Mouse (Mus musculus): ENCODE data around the gene Copb1.
A peak's percentile ranks its signal among the peaks of the same experiment; 100 is the strongest.
"Not testable (repeated sequence)": the region's sequence is repeated elsewhere in the genome, so short reads cannot be mapped to it uniquely, and the experiment has no call there.

Gene Copb1

GRCm38 (mm10) chr7:114216908-114217307 is 37.6 kb downstream of the Copb1 start:
- no peak for DNase-seq

- no peak for DNase-seq
Observed at GRCm38 (mm10) chr7:114214385-114214784, 40.1 kb downstream of the Copb1 start.

- DNase-seq: peak; percentile 20 to 71
Observed at GRCm38 (mm10) chr7:114213537-114213936, 41.0 kb downstream of the Copb1 start.

DNA sequence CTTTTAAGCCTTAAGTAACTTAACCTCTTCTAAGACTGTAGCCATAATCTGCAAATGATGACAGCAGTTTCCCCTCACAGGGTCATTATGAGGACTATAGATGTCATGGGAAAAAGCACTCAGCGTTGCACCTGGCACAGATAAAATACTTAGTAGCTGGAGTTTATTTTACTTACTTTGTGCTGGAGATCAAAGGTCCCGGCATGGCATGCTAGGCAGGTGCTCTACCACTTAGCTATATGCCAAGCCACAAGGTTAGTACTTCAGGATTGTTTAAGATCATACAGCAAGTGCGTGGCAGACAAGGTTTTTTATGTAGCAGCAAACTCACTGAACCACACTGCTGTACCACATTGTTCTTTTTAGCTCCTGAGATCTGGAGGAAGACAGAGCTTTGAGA is 43.9 kb downstream of the Copb1 start:
- DNase-seq: no peak

- DNase-seq: no peak
Observed at GRCm38 (mm10) chr7:114209841-114210240, 44.7 kb downstream of the Copb1 start.

GRCm38 (mm10) chr7:114203491-114204359 is 50.8 kb downstream of the Copb1 start:
- DNase-seq: no peak

DNA sequence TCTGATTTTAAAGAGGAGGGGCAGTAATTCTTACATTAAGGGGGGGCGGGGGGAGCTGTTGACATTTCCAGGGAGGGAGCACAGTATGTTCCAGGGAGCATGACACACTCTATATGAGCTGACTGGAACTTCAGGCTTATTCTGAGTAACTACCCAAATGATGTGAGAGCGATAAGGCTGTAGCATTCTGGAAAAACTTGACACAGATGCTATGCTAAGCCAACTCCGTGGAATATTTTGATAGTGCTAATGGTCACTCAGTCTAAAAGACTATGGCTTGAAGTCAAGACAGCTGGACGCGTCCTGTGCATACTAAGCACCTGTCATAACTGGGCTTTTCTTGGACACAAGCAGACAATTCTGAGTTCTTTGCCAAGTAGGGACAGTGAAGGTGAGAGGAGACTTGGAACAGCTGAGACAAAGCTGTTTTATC is 51.5 kb downstream of the Copb1 start:
- DNase-seq: no peak

GRCm38 (mm10) chr7:114200651-114201050 is 53.9 kb downstream of the Copb1 start:
- no peak for DNase-seq

DNA sequence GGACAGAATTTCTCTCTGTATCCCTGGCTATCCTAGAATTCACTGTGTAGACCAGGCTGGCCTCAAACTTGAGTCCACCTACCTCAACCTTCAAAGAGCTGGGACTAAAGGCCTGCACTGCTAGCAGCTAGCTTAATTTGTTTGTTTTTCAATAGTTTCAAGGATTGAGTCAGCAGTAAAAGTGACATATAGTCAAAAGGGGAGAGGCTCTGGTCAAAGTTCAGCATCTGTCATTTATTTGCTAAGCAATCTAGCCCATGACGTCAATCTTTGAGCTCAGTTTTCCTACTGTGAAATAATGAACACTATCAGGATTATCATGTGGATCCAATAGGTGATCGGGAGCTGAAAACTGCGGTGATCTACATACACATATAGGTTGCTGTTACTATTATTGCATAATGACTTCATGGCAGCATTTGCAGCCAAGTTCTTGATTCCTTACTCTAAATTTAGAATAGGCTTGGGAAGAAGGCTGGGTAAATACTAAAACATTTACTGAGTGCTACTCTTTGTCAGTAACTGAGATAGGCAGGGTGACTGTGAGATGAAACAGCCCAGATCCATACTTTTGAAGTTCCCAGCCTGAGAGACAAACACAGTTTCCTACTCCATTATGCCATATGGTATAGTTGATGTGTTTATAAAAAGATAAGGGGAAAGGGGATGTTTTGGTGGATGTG is 54.9 kb downstream of the Copb1 start:
- DNase-seq: no peak

DNA sequence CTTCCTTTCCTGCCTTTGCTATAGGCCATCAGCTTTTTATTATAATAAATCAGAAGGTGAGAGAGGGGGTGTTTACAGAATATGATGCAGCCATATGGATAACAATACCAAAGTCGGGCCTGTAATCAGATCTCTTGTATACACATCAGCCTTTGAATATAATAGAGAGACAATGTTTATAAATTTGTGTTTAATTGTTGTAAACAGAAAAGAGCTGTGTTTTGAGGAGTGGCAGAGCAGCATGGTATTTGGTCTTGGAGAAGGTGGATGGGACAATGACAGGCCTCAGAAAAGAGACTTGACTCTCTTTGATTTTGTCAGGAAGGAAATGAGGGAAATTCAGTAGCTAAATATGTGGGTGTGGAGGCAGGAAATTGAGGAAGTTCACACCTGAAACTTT is 56.3 kb downstream of the Copb1 start:
- DNase-seq: no peak

- not testable (repeated sequence) for DNase-seq
Observed at GRCm38 (mm10) chr7:114196588-114196987, 57.9 kb downstream of the Copb1 start.

DNA sequence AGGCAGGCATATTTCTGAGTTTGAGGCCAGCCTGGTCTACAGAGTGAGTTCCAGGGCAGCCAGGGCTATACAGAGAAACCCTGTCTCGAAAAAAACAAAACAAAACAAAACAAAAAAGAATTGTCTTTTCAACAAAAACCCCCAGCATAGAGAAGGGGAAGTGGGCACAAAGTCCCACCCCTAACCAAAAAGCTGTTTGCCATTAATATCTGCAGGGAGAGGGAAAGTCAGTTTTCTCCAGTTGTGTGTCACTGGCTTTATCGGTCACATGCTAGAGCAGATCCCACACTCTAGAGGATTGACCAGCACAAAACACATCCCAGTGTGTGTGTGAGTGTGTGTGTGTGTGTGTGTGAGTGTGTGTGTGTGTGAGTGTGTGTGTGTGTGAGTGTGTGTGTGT is 59.7 kb downstream of the Copb1 start:
- DNase-seq: not testable (repeated sequence)

- no peak for DNase-seq
Observed at GRCm38 (mm10) chr7:114194224-114194623, 60.3 kb downstream of the Copb1 start.

- DNase-seq: no peak
Observed at GRCm38 (mm10) chr7:114193284-114194067, 61.0 kb downstream of the Copb1 start.

- no peak for DNase-seq
Observed at GRCm38 (mm10) chr7:114192581-114192980, 61.9 kb downstream of the Copb1 start.

- DNase-seq: no peak
Observed at GRCm38 (mm10) chr7:114183416-114183815, 71.1 kb downstream of the Copb1 start.

GRCm38 (mm10) chr7:114182708-114183107 is 71.8 kb downstream of the Copb1 start:
- DNase-seq: no peak

- DNase-seq: peak; percentile 94 to 96
Observed at GRCm38 (mm10) chr7:114181391-114181790, 73.1 kb downstream of the Copb1 start.

DNA sequence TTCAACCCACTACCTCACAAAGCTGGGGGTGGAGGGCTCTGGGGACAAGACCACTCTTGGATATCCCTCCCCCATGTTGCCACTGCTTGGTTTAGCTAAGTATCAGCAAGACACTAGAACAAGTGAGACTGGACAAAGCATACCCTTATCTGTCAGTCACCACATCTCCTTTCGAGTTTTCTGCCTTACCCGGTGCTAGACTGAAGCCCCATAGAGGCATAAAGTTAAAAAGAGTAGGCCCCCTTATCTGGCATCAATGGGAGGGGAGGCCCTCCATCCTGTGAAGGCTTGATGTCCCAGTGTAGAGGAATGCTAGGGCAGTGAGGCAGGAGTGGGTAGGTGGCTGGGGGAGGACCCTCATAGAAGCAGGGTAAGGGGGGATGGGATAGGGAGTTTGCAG is 77.9 kb downstream of the Copb1 start:
- DNase-seq: no peak

DNA sequence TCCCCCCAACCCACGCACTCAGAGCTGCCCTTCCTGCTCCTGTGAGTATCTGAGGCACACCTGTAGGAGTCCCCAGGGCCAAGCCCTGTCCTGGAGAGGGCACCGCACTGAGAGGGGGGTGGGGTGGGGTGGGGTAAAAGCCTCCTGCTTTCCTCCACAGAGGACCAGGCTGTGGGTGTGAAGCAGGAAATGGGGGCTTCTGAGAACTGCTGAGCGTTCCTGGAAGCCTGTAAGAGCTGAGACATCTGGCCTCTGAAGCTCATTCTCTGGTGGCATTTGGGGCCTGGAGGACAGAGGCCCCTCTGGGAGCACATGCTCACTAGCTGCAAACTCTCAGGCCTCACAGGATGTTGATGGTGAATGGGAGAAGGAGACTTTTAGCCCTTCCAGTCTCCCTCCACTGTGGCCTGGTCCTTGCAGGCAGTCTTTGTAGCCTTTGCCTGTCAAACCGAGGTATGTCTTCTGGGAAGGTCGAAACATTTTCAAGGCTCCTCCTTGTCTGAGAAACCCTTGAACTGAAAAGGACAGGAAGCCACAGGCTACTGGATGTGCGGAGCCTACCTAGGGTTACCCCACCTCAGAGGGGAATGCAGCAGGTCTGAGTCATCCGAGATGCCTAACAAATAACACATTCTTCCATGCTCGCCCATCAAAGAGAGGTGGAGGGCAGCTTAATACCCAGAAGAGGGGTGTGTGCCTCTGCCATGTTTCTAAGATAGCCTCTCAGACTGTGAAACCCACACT is 83.0 kb downstream of the Copb1 start:
- DNase-seq: no peak

DNA sequence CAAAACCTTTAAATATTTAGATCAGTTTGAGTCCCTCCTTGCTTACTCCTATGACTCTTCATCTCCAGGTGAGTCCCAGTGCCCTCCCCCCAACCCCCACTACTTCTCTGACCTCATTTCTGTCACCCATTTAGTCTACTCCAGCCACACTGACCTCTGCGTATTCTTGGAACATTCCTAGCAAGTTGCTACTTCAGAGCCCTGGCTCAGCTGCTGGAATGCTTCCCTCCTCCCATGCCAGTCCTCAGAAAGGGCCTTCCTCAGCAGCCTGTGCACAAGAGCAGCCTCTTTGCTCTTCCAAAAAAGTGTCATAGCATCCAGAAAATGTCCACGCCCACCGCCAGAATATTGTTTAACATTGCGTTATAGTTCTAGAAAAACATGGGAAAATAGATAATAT is 84.5 kb downstream of the Copb1 start:
- DNase-seq: no peak

DNA sequence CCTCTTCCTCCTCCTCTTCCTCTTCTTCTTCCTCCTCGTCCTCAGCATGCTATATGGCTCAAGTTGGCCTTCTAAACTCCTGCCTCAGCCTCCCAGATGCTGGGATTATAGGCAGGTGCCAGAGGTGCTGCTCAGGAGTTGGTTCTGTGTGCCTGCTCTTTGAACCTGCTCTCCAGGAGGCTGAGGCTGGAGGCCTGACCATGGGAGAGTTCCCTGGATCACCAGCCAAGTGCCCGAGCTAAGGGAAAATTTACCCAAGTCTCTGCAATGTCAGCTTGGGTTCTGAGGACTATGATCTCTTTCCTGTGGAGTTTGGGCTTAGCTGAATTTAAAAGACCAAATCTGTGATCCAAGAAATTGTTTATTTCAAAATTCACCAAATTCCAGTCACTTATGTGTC is 85.1 kb downstream of the Copb1 start:
- DNase-seq: no peak
